Mouse (Mus musculus) kidney, postnatal 36 days (tissue): ENCODE data around the gene Axl.

Source experiments
- DNase-seq, 2 experiments: peaks; one replicate each; pipeline ENCODE4 v3.0.0; 2021 to 2022; ENCODE audit warnings: mixed read lengths in 2 of 2

Gene Axl

GRCm38 (mm10) chr7:25709961-25710360 lies 78.5 kb downstream of the Axl start:
- DNase-seq, result no peak

GRCm38 (mm10) chr7:25707581-25708292 lies 80.8 kb downstream of the Axl start:
- DNase-seq, result peak; percentile 65 to 74
